Comparison of ENCODE assay signal across 13 mouse cellular contexts in genomic region chr5:21844676-21845075, GRCm38 (mm10). TPM values are rescaled to one million over a fixed set of nuclear protein-coding genes. Genes with fewer than 3 reads are reported as not detected.
DNase-seq lines count a peak whose midpoint lies in the region; ATAC-seq and TF ChIP-seq lines count a peak whose summit lies in the region.
"Had no signal": no experiment of that assay in that cellular context is flagged by ENCODE, and none has a peak within 500 bp of the region (broad histone marks: within the 10 kb centered on the region; RNA-seq: fewer than 3 reads in every experiment).

No protein-coding gene starts in this region.

- H3K27ac ChIP-seq in hindbrain, embryonic 11.5 days (ENCODE audit: low read depth, low read length): no peak overlapping the region
- no peak overlapping the region for H3K27ac ChIP-seq in hindbrain, embryonic 13.5 days
- H3K27ac ChIP-seq in lung, postnatal 0 days (ENCODE audit: low read length): no peak overlapping the region

- no peaks in the 10 kb centered on the region for H3K9me3 ChIP-seq in hindbrain, embryonic 11.5 days (ENCODE audit: control insufficient read depth, low read length)
- no peaks in the 10 kb centered on the region for H3K9me3 ChIP-seq in hindbrain, embryonic 13.5 days
- no peaks in the 10 kb centered on the region for H3K9me3 ChIP-seq in lung, postnatal 0 days (ENCODE audit: low read length)

- 77% methylated on average over 4 of the region's 4 CpGs for WGBS in hindbrain, embryonic 11.5 days
- 79% methylated on average over 4 of the region's 4 CpGs for WGBS in hindbrain, embryonic 13.5 days
- 70% methylated on average over 4 of the region's 4 CpGs for WGBS in lung, postnatal 0 days

- peak; percentile 43 for TF ChIP-seq CTCF in lung, postnatal 0 days (IDR thresholded peaks at IDR 0.05)

- H3K36me3 ChIP-seq in hindbrain, embryonic 11.5 days (ENCODE audit: control insufficient read depth, insufficient read depth, low read length): no peaks in the 10 kb centered on the region
- no peaks in the 10 kb centered on the region for H3K36me3 ChIP-seq in hindbrain, embryonic 13.5 days
- H3K36me3 ChIP-seq in lung, postnatal 0 days (ENCODE audit: insufficient read depth, low read length): no peaks in the 10 kb centered on the region
- no peaks in the 10 kb centered on the region for H3K36me3 ChIP-seq in splenic B cell, adult 2 months (ENCODE audit: control insufficient read depth, insufficient read depth, low read length, poor library complexity, severe bottlenecking)

- H3K4me3 ChIP-seq in hindbrain, embryonic 11.5 days (ENCODE audit: low read depth, low read length): no peak overlapping the region
- no peak overlapping the region for H3K4me3 ChIP-seq in hindbrain, embryonic 13.5 days
- no peak overlapping the region for H3K4me3 ChIP-seq in lung, postnatal 0 days (ENCODE audit: low read depth, low read length)

- no peak overlapping the region for H3K4me2 ChIP-seq in hindbrain, embryonic 11.5 days (replicated peaks; ENCODE audit: low read depth, low read length)
- no peak overlapping the region for H3K4me2 ChIP-seq in hindbrain, embryonic 13.5 days
- no peak overlapping the region for H3K4me2 ChIP-seq in lung, postnatal 0 days (replicated peaks; ENCODE audit: low read depth, low read length)

- ATAC-seq in hindbrain, embryonic 11.5 days (ENCODE audit: low FRiP score): no peak
- ATAC-seq in hindbrain, embryonic 13.5 days (ENCODE audit: low FRiP score): no peak
- ATAC-seq in lung, postnatal 0 days: no peak

- no peak for TF ChIP-seq EP300 in lung, postnatal 0 days (IDR thresholded peaks at IDR 0.05)

- H3K9ac ChIP-seq in hindbrain, embryonic 11.5 days (ENCODE audit: low read depth, low read length): no peak overlapping the region
- H3K9ac ChIP-seq in hindbrain, embryonic 13.5 days: no peak overlapping the region
- no peak overlapping the region for H3K9ac ChIP-seq in lung, postnatal 0 days (replicated peaks; ENCODE audit: low read depth)

- peak; percentile 18 for DNase-seq in hindbrain, embryonic 11.5 days (ENCODE audit: low spot score)
- no peak for DNase-seq in lung, postnatal 0 days (ENCODE audit: low spot score)
- no peak for DNase-seq in lung, postnatal 25 days (ENCODE audit: low spot score)
- DNase-seq in NIH3T3 (ENCODE audit: low read depth): peak; percentile 45
- peak; percentile 19 for DNase-seq in splenic B cell, adult 2 months (ENCODE audit: low read depth, low spot score)
- DNase-seq in left cerebral cortex, adult 9 months (ENCODE audit: low spot score in 2 of 2): no peak
- DNase-seq: adrenal gland, adult 2 months; gastrocnemius, postnatal 10 days; kidney, adult 18-20 months; lung, postnatal 4 days had no signal

- no peaks in the 10 kb centered on the region for H3K4me1 ChIP-seq in hindbrain, embryonic 11.5 days (replicated peaks; ENCODE audit: control insufficient read depth, insufficient read depth, low read length)
- no peaks in the 10 kb centered on the region for H3K4me1 ChIP-seq in hindbrain, embryonic 13.5 days (replicated peaks)
- no peaks in the 10 kb centered on the region for H3K4me1 ChIP-seq in lung, postnatal 0 days (ENCODE audit: insufficient read depth, low read depth, low read length)

- no peaks in the 10 kb centered on the region for H3K27me3 ChIP-seq in hindbrain, embryonic 11.5 days (ENCODE audit: control insufficient read depth, insufficient read depth, low read length)
- H3K27me3 ChIP-seq in hindbrain, embryonic 13.5 days: no peaks in the 10 kb centered on the region
- H3K27me3 ChIP-seq in lung, postnatal 0 days (replicated peaks; ENCODE audit: insufficient read depth, low read length): no peaks in the 10 kb centered on the region
- no peaks in the 10 kb centered on the region for H3K27me3 ChIP-seq in splenic B cell, adult 2 months (ENCODE audit: control insufficient read depth, insufficient read depth, low read length, poor library complexity, severe bottlenecking)

RNA-seq across cellular contexts. Expression of gene Slc26a5, which starts 20.7 kb away (rescaled TPM):
- not detected in 2 replicates for polyA plus RNA-seq in hindbrain, embryonic 11.5 days (2014; fragmentation: Nextera tagmentation; extraction: Ambion mirVana)
- 0.09 and 0.17 TPM in 2 replicates for polyA plus RNA-seq in hindbrain, embryonic 13.5 days (2015; fragmentation: Nextera tagmentation; extraction: Ambion mirVana)
- polyA plus RNA-seq in lung, postnatal 0 days (2015; fragmentation: Nextera tagmentation; extraction: Ambion mirVana): not detected in 2 replicates
- polyA plus RNA-seq: adrenal gland, adult 2 months; heart, embryonic 16.5 days; testis, adult 2 months had no signal

RNA-seq across cellular contexts. Expression of gene Psmc2, which starts 59.6 kb away (rescaled TPM):
- 245 and 265 TPM in 2 replicates for polyA plus RNA-seq in hindbrain, embryonic 11.5 days (2014; fragmentation: Nextera tagmentation; extraction: Ambion mirVana)
- 195 and 198 TPM in 2 replicates for polyA plus RNA-seq in hindbrain, embryonic 13.5 days (2015; fragmentation: Nextera tagmentation; extraction: Ambion mirVana)
- polyA plus RNA-seq in lung, postnatal 0 days (2015; fragmentation: Nextera tagmentation; extraction: Ambion mirVana): 105 and 108 TPM in 2 replicates

RNA-seq across cellular contexts. Expression of gene Dnajc2, which starts 59.6 kb away (rescaled TPM):
- 96.1 and 101 TPM in 2 replicates for polyA plus RNA-seq in hindbrain, embryonic 11.5 days (2014; fragmentation: Nextera tagmentation; extraction: Ambion mirVana)
- polyA plus RNA-seq in hindbrain, embryonic 13.5 days (2015; fragmentation: Nextera tagmentation; extraction: Ambion mirVana): 74.0 and 81.0 TPM in 2 replicates
- 34.2 and 35.4 TPM in 2 replicates for polyA plus RNA-seq in lung, postnatal 0 days (2015; fragmentation: Nextera tagmentation; extraction: Ambion mirVana)

Comparison
In these comparisons a context has a peak if more than half of its experiments do, and no peak if none do; other contexts are left out.
1. DNase-seq: peak in hindbrain, embryonic 11.5 days (single experiment), NIH3T3 (single experiment) and splenic B cell, adult 2 months (single experiment); none in lung, postnatal 0 days (single experiment), lung, postnatal 25 days (single experiment) and left cerebral cortex, adult 9 months (0 of 2).